Mouse (Mus musculus): Measurements from ENCODE around the gene Rgs16.
"Not testable (repeated sequence)": the region's sequence is repeated elsewhere in the genome, so short reads cannot be mapped to it uniquely, and the experiment has no call there.

Gene Rgs16

DNA sequence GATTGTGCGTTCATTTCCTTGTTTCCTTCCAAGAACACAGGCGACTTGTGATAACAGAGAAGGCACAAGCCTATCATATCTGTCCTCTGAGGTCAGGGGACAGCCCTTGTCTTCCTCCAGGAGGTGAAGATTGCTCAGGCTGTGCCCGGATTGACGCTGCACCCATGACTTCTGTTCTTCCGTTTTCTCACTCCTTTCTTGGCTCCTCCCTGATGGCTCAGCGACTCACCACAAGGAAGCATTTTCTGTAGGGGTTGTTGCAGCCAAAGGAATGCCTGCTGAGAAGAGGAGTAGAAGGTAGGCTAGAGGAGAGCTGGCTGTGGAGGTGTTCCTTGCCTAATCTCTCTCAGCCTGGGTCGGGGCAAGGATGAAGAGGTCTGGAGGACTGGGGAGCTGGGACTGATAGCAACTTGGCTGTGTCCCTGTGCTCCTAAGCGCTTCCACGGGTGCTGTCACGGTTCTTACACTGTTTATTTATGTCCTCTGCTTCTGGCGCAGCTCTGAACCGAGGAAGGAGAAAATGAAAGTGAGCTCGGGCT, 11.7 kb downstream of the Rgs16 start:
- no peak for DNase-seq (ENCODE audit: low spot score)

DNA sequence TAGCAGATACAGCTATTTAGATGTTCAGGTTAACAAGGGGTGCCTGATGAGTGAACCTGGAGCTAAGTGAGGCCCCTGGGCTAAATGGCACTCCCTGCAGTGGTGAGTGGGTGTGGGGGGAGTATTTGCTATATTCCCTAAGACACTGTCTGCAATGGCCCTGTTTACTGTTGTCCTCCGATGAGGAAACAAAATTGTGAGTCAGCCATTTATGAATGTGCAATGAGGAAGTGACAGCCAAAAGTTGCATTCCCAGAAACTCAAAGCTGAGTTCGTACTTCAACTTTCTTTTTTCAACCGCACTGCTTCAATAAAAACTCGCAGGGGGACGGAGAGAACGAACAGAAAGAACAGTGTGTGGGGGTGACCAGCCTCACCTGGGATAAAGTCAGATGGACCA, 12.4 kb downstream of the Rgs16 start:
- DNase-seq (ENCODE audit: low spot score), result no peak

DNA sequence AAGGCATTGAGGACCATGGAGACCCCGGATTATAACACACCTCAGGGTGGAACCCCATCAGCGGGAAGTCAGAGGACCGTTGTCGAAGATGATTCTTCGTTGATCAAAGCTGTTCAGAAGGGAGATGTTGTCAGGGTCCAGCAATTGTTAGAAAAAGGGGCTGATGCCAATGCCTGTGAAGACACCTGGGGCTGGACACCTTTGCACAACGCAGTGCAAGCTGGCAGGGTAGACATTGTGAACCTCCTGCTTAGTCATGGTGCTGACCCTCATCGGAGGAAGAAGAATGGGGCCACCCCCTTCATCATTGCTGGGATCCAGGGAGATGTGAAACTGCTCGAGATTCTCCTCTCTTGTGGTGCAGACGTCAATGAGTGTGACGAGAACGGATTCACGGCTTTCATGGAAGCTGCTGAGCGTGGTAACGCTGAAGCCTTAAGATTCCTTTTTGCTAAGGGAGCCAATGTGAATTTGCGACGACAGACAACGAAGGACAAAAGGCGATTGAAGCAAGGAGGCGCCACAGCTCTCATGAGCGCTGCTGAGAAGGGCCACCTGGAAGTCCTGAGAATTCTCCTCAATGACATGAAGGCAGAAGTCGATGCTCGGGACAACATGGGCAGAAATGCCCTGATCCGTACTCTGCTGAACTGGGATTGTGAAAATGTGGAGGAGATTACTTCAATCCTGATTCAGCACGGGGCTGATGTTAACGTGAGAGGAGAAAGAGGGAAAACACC, 13.7 kb downstream of the Rgs16 start:
- no peak for DNase-seq (ENCODE audit: low spot score)

DNA sequence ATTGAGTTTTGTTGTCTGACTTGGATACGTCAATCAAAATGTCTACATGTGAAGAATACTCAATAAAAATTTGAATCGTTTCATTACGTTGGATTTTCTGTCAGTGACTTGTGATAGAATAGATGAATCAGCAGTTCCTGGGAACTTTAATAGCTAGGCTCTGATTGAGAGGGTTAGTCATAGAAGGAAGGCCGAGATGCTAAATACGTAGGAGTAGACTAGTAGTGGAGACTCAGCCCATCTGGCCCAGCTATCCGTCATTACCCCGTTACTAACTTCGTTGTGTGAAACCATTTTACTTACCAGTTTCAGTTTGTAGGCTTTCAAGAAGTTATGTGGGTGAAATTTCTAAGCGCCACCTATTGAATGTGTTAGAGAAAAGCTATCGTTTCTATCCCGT, 24.0 kb downstream of the Rgs16 start:
- no peak for DNase-seq (ENCODE audit: low spot score)

DNA sequence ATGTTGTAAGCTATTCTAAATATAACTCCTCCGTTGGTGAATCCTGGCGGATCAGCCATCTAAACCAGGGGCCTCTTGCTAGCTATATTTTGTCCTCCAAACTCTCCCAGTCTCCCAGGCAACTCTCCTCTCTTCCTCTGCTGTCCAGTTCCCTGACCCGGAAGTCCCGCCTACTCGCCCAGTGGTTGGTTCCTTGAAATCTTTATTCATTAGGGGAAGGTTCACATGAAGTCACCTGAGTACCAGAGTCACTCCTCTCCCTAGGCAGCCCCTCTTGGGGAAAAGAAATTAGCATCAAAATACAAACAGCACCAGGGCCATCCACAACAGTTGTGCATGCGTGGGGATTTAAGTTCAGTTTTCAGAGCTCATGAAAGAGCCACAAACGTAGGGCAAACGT, 26.1 kb downstream of the Rgs16 start:
- DNase-seq (ENCODE audit: low spot score), result no peak

DNA sequence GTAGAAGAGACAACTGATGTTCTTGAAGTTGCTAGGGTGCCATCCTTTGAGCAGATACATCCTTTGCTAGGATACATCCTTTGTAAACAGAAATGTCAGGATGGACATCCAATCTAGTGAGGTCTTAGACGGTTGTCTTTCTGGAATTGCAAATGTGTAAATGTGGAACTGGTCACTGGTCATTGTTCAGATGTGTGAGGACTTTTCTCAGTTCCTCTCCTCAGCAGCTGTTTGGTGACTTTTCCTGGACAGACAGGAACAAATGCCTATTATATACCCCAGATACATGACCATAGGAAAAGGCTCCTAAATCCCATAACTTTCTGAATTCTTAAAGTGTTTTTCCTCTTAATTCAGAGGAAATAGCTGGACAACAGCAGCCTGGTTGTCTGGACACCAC, 27.1 kb downstream of the Rgs16 start:
- no peak for DNase-seq (ENCODE audit: low spot score)

DNA sequence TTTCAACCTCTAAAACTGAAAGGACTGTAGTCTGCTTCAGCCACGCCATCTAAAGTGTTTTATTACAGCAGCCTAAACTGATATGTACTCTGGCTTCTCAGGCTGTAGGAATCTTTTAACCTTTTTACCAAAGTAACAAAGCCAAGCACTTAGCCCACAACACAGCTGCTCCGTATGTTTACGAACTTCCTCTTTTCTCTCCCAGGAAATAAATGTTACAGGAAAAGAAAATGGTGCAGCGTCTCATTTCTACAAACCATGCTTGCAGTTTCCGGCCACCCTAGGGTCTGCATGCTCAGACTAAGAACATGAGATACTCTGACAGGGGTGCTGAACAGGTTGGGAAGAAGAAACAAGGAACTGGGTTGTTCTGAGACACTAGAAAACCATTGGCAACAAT, 28.3 kb downstream of the Rgs16 start:
- no peak for DNase-seq (ENCODE audit: low spot score)

DNA sequence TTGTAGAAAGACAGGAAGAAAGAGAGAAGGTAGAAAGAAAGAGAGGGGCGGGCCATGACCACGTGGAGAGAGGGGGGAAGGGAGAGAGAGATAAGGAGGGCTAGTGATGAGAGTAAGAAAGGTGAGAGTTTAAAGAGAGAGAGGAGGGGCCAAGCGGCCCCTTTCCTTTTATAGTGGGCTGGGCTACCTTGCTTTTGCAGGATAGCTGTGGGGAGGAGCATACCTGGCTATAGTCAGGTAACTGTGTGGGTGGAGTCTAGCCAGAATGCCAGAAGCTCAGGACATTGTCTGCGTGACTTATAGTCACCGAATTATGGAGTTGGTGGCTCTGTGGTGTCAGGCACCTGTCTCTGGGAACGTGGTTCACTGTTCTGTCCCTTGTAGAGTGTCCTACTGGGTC, 29.4 kb downstream of the Rgs16 start:
- not testable (repeated sequence) for DNase-seq (ENCODE audit: low spot score)

DNA sequence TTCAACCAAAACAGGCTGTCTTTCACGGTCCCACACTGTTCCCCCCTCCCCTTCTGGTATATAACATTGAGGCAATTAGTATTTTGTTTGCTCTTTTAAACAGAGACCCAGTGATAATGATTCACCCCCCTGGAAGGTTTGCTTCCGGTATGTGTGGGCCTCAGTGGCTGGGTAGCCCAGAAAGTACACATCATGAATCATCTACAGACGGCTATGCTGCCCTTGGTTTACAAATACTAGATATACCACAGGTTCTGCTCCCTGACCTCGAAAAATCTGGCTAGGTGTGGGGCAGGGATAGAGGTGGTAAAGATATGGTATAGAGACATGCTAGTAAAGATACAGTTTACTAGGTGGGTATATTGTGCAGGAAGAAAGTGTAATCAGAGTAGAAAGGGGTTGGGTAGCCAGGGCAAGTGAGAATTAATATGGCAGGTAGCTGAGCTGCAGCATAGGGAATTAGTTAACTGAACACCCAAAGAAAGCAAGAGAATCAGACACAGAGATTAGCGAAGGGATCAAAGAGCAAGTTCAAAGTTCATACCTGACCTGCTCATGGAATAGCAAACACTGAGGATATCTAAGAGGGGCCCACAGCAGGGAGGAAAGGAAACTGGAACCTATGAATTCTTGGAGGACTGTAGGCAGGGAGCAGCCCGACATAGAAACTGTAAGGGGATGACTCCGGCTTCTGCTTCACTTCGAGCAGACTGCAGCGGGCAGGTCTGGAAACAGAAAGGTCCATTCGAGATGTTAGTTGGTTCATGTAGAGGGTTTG, 30.0 kb downstream of the Rgs16 start:
- DNase-seq (ENCODE audit: low spot score), result no peak

DNA sequence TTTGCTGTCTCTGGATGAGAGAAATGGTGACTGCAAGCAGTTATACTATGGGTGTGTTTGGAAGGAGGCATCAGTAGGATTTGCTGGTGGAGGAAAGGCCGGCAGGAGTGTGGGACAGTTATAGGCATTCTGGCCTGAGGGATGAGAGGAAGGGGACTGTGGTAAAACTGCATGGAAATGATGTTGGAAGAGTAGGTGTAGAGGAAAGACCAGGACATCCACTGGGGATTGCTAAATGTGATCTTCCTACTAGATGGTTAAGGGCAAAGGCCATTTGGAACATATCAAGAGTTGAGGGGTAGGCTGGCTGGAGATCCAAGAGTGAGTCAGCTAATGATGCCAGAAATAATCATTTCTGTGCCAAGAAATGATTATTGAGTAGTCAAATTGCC, 30.6 kb downstream of the Rgs16 start:
- DNase-seq (ENCODE audit: low spot score), result no peak

DNA sequence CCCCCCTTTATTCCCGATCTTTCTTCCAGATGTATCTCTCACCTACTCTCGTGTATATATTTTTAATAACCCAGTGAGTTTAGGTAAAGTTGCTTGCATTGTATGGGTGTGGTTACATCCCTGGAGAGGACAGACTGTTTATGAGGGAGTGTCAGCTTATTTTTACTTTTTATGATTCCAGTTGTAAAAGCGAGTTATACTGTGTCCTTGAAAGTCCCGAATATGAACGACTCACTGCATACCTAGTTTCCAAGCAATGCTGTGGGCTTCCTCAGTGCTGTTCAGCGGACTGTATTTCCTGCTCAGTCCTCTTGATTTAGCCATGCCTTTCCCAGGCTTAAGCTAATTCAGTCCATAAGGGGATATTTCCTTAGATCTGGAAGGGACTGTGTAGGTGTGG, 35.0 kb downstream of the Rgs16 start:
- no peak for DNase-seq (ENCODE audit: low spot score)

DNA sequence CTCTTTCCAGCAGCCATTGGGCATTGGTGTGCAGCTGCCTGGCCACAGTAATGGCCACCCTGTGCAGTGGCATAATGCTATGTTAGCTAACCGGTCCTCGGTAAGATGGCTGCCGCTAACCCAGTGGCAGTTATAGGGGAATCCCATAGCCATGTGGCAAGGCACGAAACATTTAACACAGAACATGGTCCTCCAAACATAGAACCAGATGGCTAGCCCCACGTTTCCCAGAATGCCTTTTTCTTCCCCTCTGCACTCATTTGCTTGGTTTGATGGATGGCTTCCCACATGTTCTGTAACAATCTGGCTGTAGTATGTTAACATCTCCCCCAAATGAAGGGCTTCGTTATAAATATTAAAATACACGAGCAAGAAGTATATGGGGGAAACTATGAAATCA, 36.1 kb downstream of the Rgs16 start:
- DNase-seq (ENCODE audit: low spot score), result no peak

DNA sequence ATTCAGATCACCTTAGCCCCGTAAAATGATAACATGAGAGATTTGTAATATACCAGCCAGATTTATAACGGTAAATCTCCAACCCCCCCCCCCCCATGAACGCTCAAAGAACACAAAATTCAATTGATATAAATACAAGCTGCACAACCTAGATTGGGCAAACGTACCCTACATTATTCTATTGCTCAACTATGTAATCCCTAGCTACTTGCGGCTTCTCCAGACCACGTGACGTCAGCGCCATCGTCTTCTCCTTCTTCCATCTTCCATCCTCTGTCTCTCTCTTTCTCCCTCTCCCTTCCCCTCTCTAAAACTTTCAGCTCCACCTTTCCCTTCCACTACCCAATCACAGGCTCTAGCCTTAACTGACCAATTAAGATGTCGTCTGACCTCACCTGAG, 38.1 kb downstream of the Rgs16 start:
- DNase-seq (ENCODE audit: low spot score), result no peak

DNA sequence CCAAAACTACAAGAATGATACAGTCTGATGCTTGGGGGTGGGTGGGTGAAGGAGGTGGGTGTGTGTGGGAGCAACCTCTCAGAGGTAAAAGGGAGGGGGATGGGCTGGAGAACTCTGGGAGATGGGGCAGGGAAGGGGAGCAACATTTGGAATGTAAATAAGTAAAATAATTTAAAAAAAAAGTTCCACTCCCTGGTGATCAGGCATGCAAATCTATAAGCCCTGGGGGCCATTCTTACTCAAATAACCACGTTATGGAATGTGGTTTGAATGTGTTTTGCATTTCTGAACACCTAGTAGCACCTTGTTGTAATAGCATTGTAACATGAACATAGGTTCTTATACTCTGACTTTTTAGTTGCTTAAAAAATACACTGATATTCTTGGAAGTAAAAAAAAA, 43.2 kb downstream of the Rgs16 start:
- no peak for DNase-seq (ENCODE audit: low spot score)

DNA sequence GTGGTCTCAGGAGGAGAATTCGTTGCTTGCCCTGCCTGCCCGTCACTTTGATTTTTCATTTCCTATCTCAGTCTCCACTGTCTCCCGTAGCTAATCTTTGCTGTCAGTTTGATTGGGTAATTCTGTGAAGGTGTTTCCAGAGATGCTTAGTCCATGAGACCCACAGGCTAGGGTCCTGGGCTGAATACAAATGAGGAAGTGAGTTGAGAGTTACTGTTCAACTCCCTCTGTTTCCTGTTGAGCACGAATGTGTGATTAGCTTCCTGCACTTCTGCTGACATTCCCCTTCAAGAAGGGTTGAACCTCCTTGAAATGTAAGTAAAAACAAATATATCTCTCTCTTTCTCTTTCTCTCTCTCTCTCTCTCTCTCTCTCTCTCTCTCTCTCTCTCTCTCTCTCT, 45.5 kb downstream of the Rgs16 start:
- DNase-seq (ENCODE audit: low spot score), result no peak

DNA sequence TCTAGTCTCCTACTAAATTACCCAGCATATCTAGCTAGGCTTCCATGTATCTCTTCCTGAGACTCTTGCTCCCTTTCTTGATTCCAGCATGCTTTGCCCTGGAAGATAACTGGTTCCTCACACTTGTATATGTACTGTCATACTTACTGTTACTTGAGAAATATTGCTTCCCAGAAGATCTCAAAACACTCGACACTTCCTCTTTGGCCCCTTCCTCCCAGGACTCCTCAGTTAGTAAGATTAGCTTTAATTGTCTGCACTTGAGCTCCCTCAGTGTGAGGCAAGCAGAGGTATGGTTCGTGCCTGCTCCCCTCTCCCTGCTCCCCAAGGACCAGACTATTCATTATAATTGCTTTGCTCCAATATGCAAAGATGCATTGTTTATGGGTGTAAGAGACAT, 50.6 kb downstream of the Rgs16 start:
- no peak for DNase-seq (ENCODE audit: low spot score)

DNA sequence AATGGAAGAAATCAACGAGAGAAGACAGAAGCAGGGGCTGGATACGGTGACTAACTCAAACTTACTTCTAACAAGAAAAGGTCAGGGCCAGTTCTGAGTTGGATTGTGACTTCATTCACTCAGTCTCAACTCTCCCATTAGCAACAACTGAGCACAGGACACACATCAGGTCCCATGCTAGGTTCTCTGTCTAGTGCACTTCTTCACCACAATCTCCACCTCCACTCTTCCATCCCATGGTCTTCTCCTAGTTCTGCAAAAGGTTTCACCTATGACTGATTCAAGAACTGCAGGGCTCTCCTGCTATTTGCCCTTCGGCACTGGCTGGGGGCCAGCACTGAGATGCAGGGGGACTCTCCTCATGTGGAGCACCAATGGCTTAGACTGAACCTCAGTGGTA, 54.1 kb downstream of the Rgs16 start:
- no peak for DNase-seq (ENCODE audit: low spot score)

Data from urinary bladder, postnatal 10 days (tissue).